Mouse (Mus musculus): ENCODE measurements around the gene Cntrl.

Cntrl gene

DNA sequence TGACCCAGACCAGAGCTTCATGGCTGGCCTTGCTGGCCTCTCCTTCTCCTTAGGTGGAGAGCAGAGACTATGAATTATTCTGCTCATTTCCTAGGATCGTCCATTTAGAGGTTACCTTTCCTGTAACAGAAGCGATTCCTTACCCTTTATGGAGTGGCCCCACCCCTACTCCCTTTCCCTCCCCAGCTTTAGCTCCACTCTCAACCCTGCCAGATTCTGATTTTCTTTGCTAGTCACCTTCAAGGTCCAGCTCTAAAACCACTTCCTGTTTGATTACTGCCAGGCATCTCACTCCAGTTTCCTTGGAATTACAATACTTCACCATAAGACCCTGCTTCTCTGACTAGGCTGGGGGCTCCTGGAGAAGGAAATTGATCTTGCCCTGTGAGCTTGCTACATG lies 107.4 kb downstream of the Cntrl start:
- DNase-seq (ENCODE audit: low read depth, low spot score): no peak

DNA sequence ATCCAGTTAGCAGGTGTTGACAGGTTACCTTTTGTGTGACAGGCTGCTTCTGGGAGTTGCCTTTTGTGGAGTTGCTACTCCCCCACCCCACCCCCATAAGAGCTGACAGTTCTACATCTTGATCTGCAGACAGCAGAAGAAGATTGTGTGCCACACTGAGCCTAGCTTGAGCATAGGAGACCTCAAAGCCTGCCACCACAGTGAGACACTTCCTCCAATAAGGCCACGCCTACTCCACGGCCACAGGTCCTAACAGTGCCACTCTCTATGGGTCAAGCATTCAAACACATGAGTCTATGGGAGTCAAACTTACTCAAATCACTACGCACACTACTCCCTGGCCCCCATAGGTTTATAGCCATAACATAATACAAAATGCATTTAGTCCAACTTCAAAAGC lies 109.4 kb downstream of the Cntrl start:
- no peak for DNase-seq (ENCODE audit: low read depth, low spot score)

DNA sequence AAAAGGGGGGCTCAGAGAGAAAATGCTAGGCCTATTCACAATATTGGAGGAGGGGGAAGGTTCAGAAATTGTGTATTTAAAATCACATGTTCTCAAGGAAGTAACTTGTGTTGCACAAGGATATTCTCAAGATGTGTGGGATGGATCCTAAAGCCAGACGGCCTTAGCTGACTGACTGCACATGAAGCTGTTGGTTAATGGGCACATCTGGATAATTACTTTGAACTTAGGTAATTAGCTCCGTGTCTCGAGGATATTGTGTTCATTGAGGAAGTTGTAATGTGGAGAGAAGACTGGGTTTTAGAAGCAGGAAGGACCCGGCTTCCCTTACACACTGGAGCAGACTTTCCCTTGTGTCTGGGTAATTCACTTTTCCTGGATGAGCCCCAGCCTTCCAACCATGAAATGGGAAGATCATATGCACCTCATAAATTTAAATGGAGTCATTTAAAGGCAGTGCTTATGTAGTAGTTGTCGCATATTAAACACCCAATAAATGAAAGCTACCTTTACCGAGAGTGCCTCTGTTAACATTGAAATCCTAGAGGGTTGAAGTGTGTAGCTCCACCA lies 113.6 kb downstream of the Cntrl start:
- DNase-seq (ENCODE audit: low read depth, low spot score): no peak

DNA sequence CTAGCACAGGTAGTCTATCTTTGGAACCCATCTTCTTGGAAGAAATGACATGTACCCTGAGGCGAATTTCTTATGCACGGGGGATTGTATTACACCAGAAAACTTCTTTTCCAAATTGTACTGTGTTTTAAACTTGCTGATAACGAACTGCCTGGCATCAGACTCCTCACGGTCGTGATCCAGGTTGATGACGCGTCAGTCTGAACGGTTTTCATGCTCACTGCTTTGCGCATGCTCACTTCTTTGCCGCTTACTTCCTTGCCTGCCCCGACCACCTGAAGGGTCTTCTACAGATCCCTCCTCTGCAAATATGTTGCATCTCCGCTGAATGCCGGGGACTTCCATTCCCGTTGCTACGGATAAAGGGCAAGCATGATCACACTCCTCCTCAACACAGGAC lies 115.0 kb downstream of the Cntrl start:
- DNase-seq (ENCODE audit: low read depth, low spot score): no peak

DNA sequence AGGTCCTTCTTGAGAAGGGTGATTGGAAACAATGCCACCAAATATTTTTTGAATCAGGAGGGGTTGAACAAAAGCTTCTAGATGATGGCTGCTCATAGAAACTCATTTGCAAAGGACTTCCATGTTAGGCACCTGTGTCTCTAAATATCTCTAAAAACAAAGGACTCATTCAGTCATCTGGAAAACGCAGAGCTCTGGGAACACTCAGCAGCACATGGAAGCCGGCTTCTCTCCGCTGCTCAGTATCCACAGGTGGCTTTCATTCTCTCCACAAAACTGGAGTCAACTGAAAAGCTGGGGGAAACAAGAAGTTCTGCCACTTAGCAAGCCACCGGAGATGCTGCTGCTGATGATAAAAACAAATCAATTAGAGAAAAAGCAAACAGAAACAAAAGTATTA lies 118.9 kb downstream of the Cntrl start:
- no peak for DNase-seq (ENCODE audit: low read depth, low spot score)
